Mouse (Mus musculus) inflammation-experienced regulatory T-cells, adult 6 months (primary cell): Measurements from ENCODE around the gene Aqp9. TPM values are rescaled to one million over a fixed set of nuclear protein-coding genes. Genes with fewer than 3 reads are reported as not detected.

Source experiments
- ATAC-seq: one replicate; pipeline ENCODE4 v1.8.0; 2017
- polyA plus RNA-seq, 3 experiments: library from polyadenylated mRNA; unstranded; fragments of 100-300 nt; shearing (Covaris generic); gene quantifications; one replicate each; pipeline ENCODE4 v1.2.1; 2017

Gene Aqp9
- polyA plus RNA-seq, 3 experiments from 2014 or later = not detected

DNA sequence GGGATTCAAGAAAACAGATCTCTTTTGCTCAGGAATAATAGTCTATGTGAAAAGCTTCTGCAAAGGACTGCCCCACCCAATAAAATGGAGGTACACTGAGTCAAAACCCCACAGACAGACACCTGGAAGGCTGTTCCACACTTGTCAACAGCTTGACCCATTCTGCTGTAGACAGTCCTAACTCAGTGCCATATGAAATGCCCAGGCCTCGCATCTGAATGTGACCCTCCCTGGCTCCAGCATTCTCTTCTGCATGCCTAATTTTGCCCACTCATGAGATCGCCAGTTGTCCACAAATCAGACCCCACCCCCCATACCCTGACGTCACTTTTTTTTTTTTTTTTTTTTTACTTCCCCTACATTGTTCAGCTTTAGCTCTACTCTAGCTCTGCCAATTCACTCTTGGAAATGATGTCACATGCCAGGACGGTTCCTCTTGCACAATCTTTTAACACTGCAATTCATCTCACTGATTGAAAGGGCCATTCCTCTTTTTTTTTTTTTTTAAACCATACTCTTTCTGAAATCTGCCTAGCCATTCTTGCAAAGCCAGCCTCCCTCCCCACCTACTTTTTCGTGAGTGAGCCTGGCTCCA is 1.5 kb downstream of the Aqp9 start:
- no peak for ATAC-seq

DNA sequence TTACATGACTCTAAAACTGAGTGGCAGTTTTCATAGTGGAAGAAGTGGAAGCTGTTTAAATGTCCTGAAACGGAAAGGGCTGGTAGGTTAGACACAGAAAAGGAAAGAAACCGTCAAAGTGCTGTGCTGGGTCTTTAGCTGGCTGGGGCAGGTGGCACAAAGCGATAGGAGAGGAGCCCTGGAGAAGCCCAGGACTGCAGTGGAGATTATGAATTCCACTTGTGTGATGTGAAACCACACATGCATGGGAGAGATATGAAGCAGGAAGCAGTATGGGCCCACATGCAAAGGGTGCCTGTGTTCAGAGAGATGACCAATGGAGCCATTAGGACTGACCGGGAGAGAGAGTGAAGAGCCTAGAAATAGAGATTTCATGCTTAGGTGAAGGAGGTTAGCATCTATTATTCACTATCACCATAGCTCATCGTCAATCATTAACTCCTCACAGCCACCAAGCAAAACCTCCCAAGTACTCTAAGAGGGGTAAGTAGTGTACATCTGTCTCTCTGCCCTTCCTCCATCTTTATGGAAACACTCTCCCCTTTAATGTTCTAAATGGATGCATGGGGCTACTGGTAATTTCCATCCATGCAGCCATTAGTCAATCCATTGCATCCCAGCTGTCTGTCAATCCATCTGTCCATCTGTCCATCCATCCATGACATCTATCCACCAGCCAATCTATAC is 2.3 kb downstream of the Aqp9 start:
- no peak for ATAC-seq

DNA sequence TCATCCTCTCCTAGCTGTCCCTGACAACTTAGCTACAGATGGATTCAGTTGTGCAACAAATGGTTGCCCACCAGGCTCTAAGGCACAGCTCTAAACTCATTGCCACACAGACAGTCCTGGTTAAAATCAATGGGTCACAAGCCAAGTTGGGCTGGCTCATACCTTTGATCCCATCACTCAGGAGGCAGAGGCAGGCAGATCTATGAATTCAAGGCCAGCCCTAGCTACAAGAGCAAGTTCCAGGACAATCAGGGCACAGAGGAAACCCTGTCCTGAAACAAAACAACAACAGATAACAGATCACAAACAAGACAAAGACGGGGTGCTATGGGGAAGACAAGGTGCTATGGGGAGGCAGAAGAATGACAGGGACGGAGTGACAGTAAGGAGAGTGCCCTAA is 3.0 kb downstream of the Aqp9 start:
- ATAC-seq = no peak

DNA sequence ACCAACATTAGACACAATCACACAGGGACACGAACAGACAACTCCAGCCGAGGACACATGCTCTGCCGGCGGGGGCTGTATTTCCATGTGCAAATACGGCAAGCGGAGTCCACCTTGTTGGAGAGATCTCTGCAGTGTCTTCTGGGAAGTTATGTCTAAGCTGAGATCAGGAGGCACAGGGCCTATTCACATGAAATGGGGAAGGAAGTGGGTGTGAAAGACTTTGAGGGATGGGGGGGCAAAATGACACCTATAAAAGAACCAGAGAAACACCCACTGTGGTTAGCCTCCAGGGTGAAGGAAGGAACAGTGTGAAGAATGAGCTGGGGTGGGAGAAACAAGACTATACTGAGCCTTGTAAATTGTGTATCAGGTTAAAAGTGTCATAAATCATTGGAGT is 3.4 kb downstream of the Aqp9 start:
- no peak for ATAC-seq

DNA sequence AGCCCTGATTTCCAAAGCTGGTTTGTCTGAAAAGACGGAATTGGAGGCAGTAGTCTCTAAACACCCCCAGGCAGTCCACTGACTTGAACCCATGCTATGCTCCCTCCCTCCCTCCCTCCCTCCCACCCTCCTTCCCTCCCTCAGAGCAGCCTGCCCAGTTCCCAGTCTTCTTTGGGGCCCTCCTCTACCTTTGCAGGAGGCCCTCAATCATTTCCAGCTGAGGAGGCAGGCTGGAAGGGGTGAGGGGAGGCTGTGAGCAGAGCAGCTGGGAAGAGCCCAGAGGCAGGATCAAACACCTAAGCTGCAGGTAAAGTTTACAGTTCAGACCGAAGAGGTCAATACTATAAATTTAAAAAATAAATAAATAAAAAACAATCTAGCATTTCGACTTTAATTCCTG is 4.1 kb downstream of the Aqp9 start:
- ATAC-seq = no peak

DNA sequence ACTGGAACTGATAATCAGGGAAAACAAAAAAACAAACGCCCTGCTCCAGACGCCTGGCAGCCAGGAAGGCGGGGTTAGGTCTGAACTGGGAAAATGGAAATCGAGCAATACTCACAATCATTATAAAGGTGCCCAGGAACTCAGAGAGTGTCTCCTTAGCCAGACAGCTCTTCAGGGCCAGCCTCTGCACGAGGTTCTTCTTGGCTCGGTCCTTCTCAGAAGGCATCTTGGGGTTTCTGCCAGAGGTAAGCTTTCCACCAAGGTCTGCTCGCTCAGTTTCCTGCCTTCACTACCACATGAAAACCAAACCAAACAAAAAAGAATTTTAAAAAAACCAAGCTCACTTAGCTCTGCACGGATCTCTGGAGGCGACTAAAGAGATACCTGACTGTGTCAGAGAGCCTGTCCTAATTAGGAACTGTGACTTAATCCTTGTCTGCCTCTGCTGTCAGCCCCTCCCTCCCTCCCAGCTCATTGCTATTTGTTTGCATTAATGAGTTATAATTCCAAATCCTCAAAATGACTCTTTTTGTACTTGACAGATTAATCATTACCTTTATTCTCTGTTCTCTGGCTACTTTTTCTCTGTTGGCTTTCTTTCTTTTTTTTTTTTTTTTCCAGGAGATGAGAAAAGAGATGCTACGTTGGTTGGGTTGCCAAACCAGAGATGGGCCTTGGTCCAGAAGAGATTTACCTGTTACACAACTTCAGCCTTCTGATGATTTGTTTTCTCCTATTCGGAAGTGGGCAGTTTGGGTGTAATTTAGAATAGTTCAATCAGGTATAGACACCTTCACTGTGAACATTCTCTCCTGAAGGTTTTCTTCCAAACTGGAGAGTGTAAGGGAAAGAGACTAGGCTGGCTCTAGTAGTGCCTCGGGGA is 5.4 kb downstream of the Aqp9 start:
- ATAC-seq = no peak

DNA sequence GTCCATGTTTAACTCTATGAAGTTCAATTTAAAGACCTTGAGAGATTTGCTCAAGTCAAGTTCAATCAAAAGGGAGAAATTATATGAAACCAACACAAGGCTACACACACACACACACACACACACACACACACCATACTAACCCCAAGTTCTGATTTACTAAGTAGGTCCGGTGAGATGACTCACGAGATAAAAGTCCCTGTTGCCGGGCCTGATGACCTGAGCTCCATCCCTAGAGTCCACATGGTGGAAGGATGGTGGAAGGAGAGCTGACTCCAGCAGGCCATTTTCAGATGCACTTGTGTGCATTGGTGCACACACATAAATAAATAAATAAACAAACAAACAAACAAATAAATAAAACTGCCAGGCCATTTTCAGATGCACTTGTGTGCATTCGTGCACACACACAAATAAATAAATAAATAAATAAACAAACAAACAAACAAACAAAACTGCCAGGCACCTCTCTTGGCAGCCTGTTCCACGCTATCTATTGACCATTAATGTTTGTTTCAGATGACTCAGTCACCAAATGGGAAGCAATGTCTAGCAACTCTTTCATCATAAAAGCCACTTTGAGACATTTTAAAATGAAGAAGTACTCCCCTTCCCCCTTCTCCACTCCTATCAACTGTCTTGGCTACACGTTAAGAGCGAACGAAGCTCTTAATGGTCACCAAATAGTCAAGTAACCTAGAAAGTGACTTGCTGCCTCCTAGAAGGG is 6.2 kb downstream of the Aqp9 start:
- ATAC-seq = no peak

DNA sequence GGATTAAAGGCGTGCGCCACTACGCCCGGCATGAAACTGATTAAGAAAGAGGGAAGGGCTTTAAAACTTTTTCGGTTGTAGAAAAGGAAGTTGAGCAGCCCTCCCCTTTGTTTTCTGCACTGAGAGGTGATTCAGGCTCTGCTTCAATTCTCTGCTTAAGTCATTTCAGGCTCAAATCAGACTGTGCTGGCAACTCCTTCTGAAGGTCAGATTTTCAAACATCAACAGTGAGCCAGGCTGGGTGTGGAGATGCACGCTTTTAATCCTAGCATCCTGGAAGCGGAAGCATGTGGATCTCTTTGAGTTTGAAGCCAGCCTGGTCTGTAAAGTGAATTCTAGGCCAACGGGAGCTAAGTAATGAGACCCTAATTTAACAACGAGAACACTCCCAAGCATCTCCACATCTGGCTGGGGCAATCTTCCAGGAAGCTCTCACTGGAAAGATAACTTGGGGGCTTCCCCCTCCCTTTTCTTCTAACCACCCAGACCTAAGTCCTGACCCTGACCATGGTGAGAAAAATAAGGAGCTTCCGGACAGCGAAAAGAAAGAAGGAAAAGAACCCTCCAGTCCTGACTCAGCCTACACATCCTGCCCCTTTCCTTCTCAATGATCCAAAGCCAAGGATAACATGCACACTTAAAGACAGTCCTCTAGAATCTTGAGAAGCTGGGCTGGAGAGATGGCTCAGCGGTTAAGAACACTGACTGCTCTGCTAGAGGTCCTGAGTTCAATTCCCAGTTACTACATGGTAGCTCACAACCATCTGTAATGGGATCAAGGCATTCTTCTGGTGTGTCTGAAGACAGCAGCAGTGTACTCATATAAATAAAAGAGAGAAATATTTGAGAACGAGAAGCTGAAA is 7.4 kb downstream of the Aqp9 start:
- no peak for ATAC-seq

DNA sequence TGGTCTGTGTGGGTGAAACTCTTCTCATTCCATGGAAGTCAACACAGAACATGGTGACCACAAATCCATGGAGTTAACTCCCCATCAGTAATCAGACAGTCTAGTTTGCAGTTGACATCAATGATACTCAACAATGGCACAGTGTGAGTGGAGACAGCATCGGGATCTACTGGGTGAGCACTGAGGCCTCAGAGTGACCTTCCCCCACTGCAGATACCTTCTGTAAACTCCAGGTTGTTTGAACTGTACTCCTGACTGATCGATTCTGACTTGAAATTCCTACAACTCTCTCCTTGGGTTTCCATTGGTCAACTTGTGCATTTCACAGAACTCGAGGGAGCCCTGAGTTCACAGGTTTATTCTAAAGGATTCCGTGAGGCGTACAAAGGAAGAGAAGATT is 8.8 kb downstream of the Aqp9 start:
- ATAC-seq = no peak

DNA sequence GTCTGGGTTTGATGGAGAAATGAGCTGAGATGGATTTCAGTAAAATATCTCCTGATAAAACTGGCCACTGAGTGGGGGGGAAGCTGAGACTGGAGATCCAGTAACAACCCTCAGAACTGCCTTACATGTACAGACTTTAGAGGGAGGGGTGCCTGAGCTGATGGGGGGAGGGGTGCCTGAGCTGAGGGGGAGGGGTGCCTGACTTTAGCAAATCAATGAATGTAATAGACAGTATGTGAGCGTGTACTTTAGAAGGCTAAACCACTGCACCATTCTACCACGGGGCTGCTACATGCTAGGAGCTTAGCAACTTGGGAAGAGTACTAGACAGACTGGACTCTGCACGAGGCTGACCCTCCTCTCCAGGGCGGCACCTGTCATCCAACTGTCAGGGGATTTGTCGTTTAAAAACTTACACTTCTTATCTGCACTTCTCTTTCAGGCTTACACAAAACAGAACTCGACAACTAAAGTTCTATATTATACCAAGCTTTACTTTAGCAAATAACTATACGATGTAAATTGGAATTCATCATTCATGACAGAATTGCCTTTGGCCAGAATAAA is 9.3 kb downstream of the Aqp9 start:
- no peak for ATAC-seq

DNA sequence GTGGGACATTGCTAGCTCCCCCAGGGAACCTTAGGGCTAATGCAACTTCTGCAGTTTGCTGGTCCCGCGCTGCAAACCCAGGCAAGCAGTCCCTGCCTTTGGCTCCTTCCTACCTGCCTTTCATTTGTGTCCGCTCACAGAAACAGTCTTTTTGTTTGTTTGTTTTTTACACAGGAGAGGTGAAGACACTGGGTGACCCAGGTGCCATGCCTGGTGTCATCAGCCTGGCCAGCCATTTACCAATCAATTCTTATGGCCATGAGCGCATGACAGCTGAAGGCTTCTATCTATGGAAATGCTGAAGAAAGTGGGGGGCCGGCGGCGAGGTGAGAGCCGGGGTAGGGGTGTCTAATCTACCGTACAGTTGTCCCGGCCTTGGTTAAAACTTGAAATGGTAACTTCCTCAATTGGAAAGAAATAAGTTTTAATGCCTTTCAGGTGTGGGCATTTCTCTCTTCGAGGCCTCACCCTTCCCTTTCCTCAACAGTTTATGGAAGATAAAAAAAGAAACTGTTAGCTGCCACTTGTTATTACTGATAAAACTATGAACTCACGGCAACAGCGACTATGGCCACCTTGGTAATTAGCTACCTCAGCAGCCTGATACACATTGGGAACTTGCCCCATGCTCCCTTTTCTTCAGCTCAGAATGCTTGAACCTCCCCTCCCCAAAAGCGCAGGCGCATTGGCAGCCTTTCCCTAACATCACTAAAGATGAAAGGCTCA is 10.4 kb downstream of the Aqp9 start:
- ATAC-seq = no peak

DNA sequence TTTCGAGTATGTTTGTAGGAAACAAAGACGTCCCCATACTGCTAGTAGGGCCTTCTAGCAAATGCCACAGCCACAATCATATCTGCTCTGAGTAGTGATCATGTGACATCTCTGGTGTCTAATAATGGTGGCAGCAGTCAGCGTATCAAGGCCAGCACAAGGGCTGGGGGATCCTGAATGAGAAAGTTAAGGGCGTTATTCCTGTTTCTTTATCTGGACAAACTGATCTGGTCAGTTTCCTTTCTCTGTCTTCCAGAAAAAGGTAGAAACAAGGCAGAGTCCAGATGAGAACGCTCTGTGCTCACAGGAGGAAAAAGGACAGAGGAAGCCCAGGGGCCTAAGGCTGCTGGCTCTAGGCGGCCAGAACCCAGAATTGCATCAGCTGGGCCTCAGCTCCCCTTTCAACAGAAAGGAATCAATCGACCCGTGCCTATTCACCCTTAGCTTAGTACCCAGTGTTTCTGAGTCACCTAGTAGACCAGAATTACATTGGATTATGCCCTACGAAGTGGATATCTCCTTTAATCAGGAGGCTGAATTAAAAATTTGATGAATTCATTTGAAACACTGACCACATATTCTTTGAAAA is 11.9 kb downstream of the Aqp9 start:
- no peak for ATAC-seq

DNA sequence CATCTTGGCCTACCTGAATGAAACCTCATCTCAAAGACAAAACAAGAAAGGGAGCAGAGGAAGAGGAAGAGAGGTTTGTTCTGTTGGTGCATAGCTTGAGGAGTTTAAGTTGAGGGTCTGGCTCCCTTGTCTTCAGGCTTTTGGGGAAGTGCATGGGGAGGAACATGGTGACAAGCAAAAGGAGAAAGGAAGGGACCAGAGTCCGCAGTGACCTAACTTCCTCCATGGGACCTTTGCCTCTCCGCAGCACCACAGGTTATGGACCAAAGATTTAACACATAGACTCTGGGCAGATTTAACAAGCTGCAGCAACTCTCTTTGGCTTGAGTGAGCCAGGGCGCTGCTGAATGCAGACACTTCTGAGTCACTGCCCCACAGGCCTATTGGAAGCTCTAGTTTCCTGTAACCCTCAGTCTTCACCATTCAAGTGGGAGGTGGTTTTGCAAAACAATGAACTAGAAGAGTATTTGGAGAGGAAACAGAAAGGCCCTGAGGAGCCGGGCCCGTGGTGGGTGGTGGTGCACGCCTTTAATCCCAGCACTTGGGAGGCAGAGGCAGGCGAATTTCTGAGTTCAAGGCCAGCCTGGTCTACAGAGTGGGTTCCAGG is 13.0 kb downstream of the Aqp9 start:
- ATAC-seq = no peak

DNA sequence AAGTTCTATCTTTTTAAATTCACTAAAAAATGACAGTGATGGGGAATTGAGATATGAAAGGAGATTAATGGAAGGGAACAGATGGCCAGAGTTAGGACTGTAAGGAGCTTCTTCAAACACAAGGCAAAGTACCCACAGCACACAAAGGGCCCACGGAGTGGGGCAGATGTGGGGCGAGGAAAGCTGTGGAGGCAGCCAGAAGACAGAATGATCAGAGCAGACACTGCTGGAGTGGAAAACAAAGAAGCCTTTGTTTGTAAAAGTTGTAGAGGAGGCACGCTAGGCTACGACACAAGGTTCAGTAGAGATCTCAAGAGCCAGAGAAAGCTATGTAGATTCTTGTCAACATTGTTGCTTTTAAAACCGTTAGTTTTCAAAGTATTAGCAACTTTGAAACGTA is 17.1 kb downstream of the Aqp9 start:
- no peak for ATAC-seq

DNA sequence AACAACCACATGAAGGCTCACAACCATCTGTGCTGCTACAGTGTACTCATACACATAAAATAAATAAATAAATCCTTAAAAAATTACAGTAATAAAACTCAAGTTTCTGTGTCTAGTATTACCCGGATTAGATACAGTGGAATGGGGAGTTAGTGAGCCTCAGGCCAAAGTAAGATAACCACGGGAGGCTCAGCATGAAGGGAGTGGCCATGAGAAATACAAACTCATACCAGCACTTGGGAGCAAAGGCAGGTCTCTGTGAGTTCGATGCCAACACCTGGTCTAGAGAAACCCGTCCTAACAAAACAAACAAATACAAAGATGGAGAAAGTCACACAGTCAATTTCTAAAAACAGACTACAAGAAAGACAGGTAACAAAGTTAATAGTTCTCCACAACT is 18.3 kb downstream of the Aqp9 start:
- ATAC-seq = no peak

DNA sequence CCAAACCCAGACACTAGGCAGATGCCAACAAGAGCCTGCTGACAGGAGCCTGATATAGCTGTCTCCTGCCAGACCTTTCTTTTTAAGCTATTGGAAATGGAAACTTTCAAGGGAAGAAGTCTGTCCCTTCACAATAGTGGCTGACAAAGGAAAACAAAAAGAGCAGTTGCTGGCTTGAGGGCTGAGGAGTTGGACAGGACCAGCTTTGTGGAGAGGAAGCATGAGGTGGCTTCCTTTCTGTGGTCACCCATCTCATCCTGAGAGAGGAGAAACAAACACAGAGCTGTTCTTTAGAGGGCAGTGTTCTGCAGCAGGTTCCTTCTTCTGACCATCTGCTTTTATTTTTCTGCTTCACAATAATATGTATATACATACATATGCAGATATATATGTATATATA is 19.6 kb downstream of the Aqp9 start:
- no peak for ATAC-seq

DNA sequence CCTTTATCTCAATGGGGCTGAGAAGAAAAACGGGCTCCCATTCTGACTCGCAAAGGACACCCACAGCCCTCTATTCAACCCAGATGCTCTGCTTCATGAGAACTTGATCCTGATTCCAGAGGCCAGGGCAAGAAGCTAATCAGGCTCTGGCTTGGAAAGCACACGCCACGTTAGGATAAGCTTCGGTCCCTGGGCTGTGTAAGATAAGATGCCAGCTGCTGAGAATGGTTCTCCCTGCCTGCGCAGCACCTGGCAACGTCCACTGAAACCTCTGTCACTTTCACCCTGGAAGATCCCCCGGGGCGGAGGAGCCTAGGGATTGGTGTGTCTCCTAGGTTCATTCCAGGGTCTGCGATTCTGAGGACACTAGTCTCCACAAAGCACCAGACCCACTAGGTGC is 22.3 kb downstream of the Aqp9 start:
- ATAC-seq = no peak

DNA sequence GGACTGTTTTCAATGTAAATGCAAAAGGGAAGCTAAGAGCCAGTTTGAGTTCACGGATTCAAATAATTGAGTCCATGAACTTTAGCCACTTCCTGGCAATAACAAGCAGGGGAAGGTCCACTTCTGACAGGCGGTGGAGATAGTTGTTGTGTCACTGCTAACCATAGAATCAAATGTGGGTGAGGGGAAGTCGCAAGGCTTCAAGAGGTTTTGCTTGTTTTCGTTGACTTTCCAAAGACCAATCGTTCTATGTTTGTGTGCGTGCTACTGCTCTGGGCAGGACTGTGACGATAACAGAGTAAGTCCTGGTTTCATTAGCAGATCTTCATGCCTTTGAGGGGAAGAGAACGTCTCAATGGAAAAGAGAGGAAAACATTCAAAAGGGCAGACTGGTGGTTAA is 28.3 kb downstream of the Aqp9 start:
- ATAC-seq = no peak

DNA sequence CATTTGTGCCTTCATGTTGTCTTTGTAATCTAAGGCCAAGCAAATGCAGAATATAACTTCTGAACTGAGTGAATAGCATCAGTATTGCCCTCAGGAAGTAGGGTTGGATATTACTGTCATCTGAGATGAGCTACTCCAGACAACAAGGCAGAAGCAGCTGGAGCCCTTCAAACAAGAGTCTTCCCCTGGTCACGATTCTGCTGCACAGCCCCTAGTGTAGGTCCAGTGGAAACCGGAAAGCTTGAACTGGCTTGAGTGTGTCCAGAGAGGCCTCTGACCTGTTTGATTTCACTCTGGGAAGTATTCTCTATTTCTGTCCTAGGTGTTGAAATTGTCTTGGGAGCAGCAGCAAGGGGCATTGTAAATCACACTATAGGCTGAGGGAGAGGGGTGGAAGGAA is 29.5 kb downstream of the Aqp9 start:
- no peak for ATAC-seq

DNA sequence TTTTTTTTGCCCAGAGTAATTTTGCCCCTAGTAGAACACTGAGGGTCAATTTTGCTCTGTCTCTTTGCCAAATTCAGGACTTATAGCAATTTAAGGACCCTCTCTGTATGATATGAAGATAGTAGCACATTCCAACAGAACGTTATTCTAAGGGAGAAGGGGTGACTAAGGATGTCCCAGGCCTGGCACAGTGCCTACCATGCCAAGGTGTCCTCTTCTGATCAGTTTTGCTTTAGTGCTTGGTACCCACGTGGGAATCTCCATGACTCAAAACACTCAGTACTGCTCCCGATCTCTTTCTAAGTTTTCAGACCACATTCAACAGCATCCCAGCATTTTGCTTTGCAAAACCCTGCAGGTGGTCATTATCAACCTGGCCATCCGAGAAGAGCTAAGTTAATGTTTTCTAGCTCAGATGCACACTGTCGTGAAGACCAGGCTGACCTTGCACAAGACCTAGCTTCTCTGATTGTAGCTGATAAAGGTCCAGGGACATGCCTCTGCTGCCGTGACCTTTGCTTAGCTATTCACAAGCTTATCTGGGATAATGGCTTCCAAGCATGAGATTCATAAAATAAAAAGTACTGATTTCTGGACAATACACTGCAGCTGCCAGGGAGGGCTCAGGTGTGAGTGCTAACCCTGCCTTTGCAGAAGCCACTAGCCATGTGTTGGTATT is 31.1 kb downstream of the Aqp9 start:
- no peak for ATAC-seq
